ENCODE assay signal across 18 mouse cellular contexts in the genomic region with DNA sequence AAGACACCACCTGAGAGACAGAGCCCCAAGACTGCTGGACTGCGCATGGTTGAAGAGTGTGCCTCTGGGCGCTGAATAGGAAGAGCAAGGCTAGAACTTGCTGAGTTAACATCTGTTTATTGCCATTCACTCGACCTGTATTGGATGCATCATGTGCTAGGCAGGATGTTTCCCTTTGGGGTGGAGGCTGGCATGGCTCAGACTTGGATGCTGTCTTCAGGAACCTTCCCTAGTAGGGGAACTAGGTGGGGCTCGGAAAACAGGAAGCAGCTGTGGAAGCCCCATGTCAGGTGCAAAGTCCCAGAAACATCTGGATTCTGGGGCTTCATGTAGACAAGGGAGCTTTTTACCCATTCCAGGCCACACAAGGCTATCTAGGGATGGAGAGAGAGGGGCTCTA. TPM values are rescaled to one million over a fixed set of nuclear protein-coding genes. Genes with fewer than 3 reads are reported as not detected.
DNase-seq lines count a peak whose midpoint lies in the region; ATAC-seq lines count a peak whose summit lies in the region.
"Had no signal": no experiment of that assay in that cellular context is flagged by ENCODE, and none has a peak within 500 bp of the region (broad histone marks: within the 10 kb centered on the region; RNA-seq: fewer than 3 reads in every experiment).

No protein-coding gene starts in this region.

- DNase-seq in heart, adult 8-10 months (ENCODE audit: low spot score), result peak; percentile 43
- no peak for DNase-seq in heart, postnatal 4 days
- DNase-seq in liver, embryonic 11.5 days (ENCODE audit: low spot score), result no peak
- DNase-seq in liver, result no peak
- DNase-seq in urinary bladder, adult 2 months (ENCODE audit: low spot score), result peak; percentile 10
- DNase-seq in urinary bladder, postnatal 10 days (ENCODE audit: low spot score), result no peak
- DNase-seq: adrenal gland, adult 2 months; adrenal gland, postnatal 25 days; cerebellum, adult 2 months; cerebellum, postnatal 10 days; gastrocnemius, postnatal 36 days; heart, postnatal 10 days had no signal

- no peak overlapping the region for H3K9ac ChIP-seq in liver, embryonic 11.5 days (ENCODE audit: low read depth, low read length)
- H3K9ac ChIP-seq: forebrain, embryonic 15.5 days; hindbrain, embryonic 15.5 days had no signal

- no peaks in the 10 kb centered on the region for H3K27me3 ChIP-seq in liver, embryonic 11.5 days (replicated peaks; ENCODE audit: control insufficient read depth, insufficient read depth, low read length)
- H3K27me3 ChIP-seq: forebrain, embryonic 15.5 days; hindbrain, embryonic 15.5 days had no signal

- WGBS in liver, embryonic 11.5 days, result 75% methylated on average over 4 of the region's 4 CpGs

- H3K4me1 ChIP-seq in liver, embryonic 11.5 days (replicated peaks; ENCODE audit: control insufficient read depth, insufficient read depth, low read length), result peaks cover 33% of the 10 kb centered on the region

- no peak overlapping the region for H3K4me3 ChIP-seq in liver, embryonic 11.5 days (ENCODE audit: low read depth, low read length)
- H3K4me3 ChIP-seq: embryonic facial prominence, embryonic 10.5 days; forebrain, embryonic 15.5 days; hindbrain, embryonic 15.5 days had no signal

- no peaks in the 10 kb centered on the region for H3K9me3 ChIP-seq in liver, embryonic 11.5 days (ENCODE audit: control insufficient read depth, low read length)
- H3K9me3 ChIP-seq: embryonic facial prominence, embryonic 10.5 days; forebrain, embryonic 15.5 days; hindbrain, embryonic 15.5 days had no signal

- H3K36me3 ChIP-seq in liver, embryonic 11.5 days (ENCODE audit: control insufficient read depth, insufficient read depth, low read length), result no peaks in the 10 kb centered on the region
- H3K36me3 ChIP-seq: embryonic facial prominence, embryonic 10.5 days; forebrain, embryonic 15.5 days; hindbrain, embryonic 15.5 days had no signal

- H3K4me2 ChIP-seq in liver, embryonic 11.5 days, result no peak overlapping the region
- H3K4me2 ChIP-seq: forebrain, embryonic 15.5 days; hindbrain, embryonic 15.5 days had no signal

- no peak for ATAC-seq in liver, embryonic 11.5 days (replicated peaks; ENCODE audit: low FRiP score)
- ATAC-seq: forebrain, embryonic 15.5 days; intestine, embryonic 16.5 days had no signal

- H3K27ac ChIP-seq in liver, embryonic 11.5 days (ENCODE audit: low read depth, low read length), result peak overlapping the region; percentile 23; the same call in 1 of the 2 replicates
- H3K27ac ChIP-seq: embryonic facial prominence, embryonic 10.5 days; forebrain, embryonic 15.5 days; hindbrain, embryonic 15.5 days had no signal

RNA-seq across cellular contexts. Expression of a gene that starts 21.2 kb away (rescaled TPM):
- total RNA-seq in heart, adult 8-10 months (2022), result under 1 TPM; 0.09 to 0.20 (median 0.14) TPM
- total RNA-seq in heart, postnatal 4 days (2021), result under 1 TPM; 0.21 to 0.29 TPM
- 0.04 and 0.12 TPM in 2 replicates for polyA plus RNA-seq in liver, embryonic 11.5 days (2014; fragmentation: Nextera tagmentation; extraction: Ambion mirVana)
- 0.04 TPM in 1 of 2 replicates, not detected in the other for polyA plus RNA-seq in urinary bladder, adult 2 months (2012; rRNA removed)
- total RNA-seq: adrenal gland, adult 2 months; adrenal gland, postnatal 25 days; gastrocnemius, adult 8-10 months had no signal
- polyA plus RNA-seq: adrenal gland, adult 2 months; embryonic facial prominence, embryonic 14.5 days had no signal

RNA-seq across cellular contexts. Expression of a gene that starts 30.4 kb away (rescaled TPM):
- 10 to 100 TPM; 12.8 to 17.2 (median 14.2) TPM for total RNA-seq in heart, adult 8-10 months (2022)
- total RNA-seq in heart, postnatal 4 days (2021), result 10 to 100 TPM; 28.0 to 28.2 TPM
- polyA plus RNA-seq in liver, embryonic 11.5 days (2014; fragmentation: Nextera tagmentation; extraction: Ambion mirVana), result 58.4 and 69.8 TPM in 2 replicates
- 24.3 and 25.1 TPM in 2 replicates for polyA plus RNA-seq in urinary bladder, adult 2 months (2012; rRNA removed)

Comparison
In these comparisons a context has a peak if more than half of its experiments do, and no peak if none do; other contexts are left out.
1. DNase-seq: peak in heart, adult 8-10 months (single experiment) and urinary bladder, adult 2 months (single experiment); none in heart, postnatal 4 days (single experiment), liver, embryonic 11.5 days (single experiment), liver (single experiment) and urinary bladder, postnatal 10 days (single experiment).